Mouse (Mus musculus) spleen, postnatal 36 days (tissue): ENCODE results near the gene Snapc5.
"Not testable (repeated sequence)": the region's sequence is repeated elsewhere in the genome, so short reads cannot be mapped to it uniquely, and the experiment has no call there.

Experiments used
- DNase-seq, 2 experiments: peaks; one replicate each; pipeline ENCODE4 v3.0.0; 2022; ENCODE audit warnings: low spot score in 2 of 2, mixed read lengths in 1 of 2

Gene Snapc5

DNA sequence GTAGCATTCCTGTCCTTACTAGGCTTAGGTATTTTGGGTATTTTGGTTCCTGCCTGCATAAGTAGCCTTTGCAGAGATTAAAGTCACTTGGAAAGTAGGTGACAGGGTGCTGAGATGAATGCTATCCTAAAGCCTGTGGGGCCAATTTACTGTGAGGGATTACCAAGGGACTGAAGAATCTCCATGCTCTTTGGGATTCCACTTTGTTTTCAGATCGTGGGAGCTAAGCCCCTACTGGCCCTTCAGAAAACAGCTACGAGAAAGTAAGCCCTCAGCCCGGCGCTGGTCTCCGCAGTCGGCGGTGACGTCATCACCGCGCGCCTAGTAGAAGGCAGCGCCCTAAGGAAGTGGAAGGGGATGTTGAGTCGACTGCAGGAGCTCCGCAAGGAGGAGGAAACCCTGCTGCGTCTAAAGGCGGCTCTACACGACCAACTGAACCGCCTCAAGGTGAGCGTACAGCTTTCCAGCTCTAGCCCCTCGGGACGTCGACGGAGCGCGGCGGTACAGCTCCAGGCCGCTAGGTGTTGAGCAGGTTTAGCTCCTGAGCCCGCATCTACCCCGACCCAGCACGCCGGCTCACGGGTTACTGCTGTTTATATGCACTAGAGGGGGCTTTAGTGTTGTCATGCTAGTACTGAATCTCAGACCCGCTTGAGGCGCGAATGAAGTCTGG is at the start of gene Snapc5:
Gene Snapc5, plus strand, starts transcription at position 301 of the 673 bp plus-strand sequence.
- DNase-seq, result peak; percentile 85 to 88

DNA sequence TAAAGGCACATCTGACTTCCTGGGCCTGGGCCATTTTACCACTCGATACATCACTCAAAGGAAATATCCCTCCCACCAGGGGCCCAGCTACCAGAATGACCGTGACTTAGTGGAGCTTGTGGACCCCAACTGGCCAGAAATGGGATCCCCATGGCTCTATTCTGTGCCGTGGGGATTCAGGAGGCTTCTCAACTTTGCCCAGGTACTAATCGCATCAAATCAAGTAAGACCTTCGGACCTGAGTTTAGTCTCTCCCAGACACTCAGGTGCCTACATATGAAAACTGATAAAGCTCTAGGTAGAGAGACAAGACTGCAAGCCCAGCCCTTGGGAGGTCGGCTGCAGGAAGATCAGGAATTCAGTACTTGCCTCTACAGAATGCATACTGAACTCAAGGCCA is 47.5 kb upstream of the Snapc5 start:
- no peak for DNase-seq

DNA sequence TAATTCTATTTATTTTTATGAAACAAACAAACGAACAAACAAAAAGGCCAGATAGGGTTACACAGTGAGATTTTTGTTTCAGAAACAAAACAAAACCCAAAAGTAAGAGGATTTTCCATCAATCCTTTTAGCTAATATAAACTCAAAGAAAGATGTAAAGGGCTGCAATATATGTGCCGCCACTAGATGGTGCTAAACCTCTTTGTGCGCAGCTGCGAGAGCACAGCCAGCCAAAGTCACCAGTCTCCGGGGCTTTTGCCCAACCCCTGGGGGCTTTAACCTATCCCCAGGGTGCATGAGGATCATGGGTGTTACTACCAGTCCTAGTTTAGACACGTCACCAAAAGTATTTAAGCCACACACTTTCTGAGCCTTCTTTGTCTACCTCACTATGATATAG is 40.2 kb upstream of the Snapc5 start:
- peak; percentile 7 to 36 for DNase-seq

DNA sequence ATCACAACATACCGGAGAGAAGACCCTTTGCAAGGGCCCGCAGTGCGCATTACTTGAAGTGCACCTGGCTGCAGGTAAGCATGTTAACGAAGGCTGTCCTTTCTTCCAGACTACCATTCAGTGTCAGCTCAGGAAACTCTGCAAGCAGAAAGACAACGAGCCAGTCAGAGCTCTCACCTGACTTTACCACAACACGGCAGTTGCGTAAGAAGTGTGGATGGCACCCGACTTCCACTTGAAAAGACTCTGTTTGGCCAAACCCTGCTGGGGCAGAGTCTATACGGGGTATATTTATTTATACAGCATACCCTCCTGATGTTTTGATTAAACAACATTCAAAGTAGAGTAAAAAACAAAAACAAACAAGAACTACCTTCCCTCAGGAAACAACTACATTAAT is 39.2 kb upstream of the Snapc5 start:
- no peak for DNase-seq

DNA sequence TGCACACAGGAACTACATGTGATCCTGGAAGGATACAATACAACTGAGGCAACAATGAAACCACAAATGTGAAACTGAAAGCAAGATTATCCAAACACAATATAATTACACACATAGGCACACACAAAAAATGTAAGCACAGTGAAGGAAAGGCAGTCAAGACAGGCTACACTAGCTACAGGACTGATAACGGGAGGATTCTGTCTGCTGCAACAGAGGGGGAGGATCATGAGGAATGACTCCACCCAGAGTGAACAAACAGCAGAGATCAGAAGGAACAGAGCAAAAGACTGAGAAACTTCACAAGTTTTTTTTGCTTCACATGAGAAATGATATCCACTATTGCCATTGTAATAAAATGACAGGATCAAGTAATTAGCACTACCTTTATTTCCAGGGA is 22.4 kb upstream of the Snapc5 start:
- no peak for DNase-seq

DNA sequence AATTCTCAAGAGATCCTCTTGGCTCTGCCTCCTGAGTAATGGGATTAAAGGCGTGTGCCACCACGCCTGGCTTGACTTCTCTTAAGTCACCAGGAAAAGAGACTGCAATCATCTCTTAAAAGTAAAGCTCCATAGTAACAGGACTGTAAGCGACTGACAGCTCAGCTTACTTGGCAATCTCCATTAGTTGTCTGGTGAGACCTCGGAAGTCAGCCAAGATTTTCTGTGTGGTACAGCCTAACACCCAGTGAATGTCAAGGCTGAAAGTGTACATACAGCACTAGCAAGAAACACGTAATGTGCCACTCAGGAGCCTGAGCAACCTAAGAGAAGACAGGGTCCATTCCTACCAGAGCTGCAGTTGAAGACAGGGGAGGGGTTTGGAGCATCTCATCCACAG is 18.6 kb upstream of the Snapc5 start:
- no peak for DNase-seq

DNA sequence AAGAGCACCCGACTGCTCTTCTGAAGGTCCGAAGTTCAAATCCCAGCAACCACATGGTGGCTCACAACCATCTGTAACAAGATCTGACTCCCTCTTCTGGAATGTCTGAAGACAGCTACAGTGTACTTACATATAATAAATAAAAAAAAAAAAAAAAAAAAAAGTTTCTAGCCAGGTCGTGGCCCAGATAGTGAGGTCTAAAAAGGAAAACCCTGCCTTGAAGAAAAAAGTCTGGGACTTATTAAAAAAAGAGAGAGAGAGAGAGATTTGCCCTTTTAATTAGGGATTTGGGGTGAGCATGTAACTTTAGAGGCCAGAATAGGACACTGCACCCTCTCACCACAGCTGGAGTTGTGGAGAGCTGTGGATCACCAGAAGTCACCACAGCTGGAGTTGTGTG is 9.1 kb upstream of the Snapc5 start:
- not testable (repeated sequence) for DNase-seq

DNA sequence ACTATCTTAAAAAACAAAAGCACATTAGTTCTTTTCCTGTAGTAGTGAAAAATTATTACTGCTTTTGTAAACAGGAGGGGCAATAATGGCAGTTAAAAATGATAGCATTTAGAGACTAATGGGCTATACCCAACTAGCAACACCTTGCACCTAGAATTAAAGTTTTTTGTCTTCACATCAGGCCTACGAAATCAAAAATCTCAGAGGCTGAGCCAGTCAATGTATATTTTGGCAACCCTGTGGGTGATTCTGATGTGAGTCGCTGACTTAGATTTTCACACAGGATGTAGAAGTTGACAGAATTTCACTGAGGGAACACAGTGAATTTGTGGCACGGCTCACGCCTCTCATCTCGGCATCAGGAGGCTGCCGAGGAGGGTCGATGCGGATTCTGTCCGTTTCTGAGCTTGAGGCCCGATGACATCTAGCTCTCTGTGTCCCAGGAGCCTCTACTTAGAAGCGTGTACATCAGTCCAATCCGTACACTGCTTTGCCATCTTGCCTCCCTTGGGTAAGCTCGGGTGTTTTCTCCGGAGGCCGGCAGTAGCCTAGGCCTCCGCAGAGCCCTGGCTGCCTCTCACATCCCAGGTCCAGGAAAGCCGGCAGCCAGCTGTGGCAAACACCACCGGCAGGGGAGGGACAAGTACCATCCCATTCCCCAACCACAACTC is 6.8 kb upstream of the Snapc5 start:
- DNase-seq, result no peak

DNA sequence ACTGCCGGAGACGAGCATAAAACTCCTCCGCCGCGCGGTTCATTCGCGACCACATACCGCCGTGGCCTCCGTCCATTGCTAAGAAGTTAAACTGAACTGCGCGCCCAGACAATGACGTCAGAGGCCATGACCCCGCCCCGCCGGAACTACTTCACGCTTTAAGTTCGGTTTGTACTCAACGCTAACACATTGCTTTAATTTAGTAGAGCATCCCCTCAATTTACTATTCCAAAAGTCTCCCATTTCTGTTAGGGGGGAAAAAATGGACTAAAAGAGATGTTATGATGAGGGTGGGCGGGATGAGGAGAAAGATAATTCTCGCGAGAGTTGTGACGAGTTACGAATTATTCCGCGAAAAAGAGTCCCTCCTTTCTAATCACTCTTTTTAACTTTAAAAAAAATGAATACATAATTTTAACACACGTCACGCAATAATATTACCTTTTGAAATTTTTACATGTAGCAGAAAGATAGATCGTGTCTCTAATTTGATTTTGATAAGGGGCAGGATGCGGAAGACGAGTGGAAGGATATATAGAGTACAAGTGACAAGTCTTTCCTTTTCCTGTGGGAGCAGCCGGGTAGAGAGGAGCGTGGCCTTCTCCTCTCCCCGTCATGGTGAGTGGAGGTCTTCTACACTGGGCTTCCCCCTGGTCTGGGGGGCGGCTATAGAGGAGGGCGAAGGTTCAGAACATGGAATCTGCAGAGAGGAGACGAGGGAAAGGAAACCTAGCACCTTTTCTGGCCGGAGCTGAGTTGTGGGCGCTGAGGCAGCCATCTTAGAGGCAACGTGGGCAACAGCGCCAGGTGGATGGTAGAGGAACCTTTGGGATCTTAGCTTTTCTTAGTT is 6.0 kb upstream of the Snapc5 start, which contains the start of the genes Zwilch and Rpl4:
Gene Zwilch, minus strand, starts transcription at position 289 of the 850 bp plus-strand sequence.
Gene Rpl4, plus strand, starts transcription at position 560 of the 850 bp plus-strand sequence.
- DNase-seq, result peak; percentile 66 to 80

DNA sequence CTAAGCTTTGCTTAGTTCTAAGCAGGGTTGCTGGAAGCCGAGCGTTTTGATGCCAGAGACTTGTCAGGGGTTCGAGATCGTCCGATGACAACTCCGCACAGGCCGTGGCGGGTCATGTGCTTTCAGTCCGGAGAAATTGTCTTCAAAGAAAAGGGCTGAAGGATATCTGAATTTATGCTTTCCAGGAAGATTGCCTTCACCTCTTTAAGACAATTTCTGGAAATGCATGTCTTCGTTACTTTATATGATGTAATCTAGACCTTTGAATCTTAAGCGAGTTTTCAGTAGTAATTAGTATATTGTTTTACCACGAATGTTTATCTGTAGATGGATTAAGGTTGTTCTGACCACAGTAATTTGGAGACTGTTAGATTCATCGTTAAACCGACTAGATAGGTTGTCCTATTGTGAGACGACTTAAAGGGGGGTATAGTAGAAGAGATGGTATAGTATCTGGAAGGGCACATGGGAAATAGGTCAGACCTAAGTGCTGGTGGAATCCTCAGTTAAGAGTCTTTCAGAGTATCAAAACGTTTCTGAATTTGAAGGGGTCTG is 5.3 kb upstream of the Snapc5 start:
- DNase-seq, result no peak

DNA sequence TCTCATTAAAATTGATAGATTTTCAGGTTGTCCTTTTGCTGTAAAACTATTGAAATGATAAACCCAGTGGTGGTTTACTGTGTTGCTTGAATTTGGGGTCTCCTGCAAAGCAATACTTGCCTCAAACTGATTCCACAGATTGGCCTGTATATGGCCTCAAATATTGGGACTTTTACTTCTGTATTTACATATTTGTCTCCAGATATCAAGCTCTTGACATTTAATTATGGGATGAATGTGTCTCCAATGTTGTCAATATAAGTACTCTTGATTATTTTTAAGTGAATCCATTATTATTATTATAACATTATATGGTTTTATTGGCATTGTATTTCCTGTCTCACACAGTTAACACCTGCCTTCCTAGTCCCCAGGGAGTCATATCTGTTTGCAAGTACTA is 4.7 kb upstream of the Snapc5 start:
- DNase-seq, result no peak

DNA sequence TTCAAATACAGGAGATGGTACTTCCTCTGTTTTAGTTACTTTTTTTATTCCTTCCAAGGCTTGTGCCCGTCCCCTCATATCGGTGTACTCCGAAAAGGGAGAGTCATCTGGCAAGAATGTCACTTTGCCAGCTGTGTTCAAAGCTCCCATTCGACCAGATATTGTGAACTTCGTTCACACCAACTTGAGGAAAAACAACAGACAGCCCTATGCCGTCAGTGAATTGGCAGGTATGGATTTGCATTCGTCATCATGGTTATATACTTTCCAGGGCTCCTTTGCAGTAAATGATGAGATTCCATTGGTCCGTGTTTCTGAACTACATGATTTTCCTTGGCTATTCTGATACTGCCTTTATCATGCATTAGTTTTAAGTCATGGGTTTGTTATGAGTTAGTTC is 4.3 kb upstream of the Snapc5 start:
- no peak for DNase-seq

DNA sequence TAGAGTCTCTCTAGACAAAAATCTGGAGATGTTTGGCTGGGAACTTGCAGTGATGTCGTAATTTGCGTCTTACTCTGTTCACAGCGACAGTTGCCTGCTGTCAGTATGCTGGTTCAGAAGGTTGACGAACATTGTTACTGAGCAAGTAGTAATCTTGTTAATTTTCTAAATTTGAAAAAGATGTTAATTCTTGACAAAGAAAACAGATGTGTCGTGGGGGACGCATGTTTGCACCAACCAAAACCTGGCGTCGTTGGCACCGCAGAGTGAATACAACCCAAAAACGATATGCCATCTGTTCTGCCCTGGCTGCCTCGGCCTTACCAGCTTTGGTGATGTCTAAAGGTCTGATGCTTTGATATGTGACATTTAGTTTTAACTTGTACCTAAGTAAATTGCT is 3.7 kb upstream of the Snapc5 start:
- DNase-seq, result no peak

DNA sequence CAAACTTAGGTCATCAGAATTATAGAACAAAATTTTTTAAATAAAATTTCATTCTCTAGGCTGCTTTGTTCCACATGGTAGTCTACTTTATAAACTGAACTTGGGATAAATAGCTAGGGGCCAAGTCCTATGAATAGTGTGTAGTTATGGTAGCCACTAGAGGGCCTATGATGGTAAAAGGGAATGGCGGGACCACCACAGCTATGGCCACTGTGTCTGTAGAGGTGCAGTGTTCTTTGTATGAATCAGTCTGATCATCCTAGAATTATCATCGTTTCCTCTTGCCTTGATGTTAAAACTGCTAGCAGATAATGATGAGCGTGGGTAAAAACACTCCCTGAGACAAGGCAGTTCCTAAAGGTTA is 482 bp upstream of the Snapc5 start:
- no peak for DNase-seq

DNA sequence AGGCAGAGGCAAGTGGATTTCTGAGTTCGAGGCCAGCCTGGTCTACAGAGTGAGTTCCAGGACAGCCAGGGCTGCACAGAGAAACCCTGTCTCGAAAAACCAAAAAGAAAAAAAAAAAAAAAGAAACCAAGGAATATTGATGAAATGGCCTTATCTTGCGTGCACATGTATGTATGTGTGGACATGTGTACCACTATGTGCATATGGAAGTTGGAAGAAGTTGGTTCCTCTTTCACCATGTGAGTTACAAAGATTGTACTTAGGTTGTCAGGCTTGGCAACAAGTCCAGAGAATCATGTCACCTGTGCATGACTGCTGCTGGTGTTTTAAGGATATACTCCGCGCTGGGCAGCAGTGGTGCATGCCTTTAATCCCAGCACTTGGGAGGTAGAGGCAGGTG is 4.2 kb downstream of the Snapc5 start:
- DNase-seq, result not testable (repeated sequence)

DNA sequence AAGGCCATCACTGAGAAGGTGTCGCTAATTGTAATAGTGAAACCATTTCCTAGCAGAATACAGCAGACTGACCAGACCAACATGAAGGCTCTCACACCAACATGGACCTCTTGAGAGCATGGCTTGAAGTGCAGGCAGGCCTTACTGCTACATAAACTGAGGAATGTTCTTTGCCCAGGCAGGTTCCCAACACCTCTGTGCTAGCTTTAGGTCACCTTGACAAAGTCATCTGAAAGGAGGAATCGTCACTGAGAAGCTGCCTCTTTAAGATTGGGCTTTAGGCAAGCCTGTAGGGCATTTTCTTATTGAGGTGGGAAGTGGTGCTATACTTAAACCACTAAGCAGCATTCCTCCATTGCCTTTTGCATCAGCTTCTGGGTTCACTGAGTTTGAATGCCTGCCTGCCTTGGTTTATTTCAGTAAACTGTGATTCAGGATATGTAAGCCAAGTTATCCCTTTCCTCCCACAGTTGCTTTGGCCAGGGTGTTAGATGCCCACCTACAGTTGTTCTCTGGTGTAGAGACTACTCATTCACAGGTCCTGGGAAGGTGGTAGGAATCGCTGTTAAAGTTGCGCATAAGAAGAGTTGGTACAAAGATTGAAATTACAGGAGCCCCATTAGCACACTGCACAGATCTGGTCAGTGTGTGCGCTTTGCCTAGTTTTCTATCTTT is 5.2 kb downstream of the Snapc5 start:
- DNase-seq, result no peak

DNA sequence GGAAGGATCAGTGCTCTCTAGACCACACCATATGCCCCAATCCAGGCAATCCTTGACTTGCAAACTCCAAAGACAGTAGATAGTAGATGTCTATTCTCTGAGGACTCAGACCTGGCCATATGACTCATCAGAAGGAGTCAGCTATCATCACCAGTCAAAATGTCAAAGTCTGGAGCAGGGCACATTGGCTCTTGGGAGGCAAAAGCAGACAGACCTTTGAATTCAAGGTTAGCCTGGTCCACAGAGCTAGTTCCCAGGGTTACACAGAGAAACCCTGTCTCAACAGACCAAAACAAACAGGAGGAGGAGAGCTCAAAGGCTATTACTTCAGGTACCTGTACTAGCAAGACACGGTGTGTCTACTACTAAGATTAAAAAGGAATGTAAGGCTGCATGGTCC is 14.8 kb downstream of the Snapc5 start:
- no peak for DNase-seq

DNA sequence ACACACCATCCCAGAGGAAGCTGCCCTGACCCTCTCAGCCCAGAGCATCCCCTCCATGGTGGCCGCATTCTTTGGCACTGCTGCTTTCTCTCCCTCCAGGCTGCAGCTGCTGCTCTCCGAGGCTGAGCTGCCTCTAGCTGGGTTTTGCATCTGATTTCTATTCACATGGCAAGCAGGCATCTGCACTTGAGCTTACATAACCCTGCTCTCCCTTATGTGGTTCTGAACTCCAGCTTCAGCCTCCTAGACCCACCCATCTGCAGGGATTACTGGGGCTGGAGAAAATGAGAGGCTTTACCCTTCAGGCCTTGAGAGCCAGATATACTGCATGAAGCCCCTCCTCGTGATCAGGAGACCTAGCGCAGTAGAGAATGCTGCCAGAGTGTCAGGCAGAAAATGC is 16.5 kb downstream of the Snapc5 start:
- no peak for DNase-seq

DNA sequence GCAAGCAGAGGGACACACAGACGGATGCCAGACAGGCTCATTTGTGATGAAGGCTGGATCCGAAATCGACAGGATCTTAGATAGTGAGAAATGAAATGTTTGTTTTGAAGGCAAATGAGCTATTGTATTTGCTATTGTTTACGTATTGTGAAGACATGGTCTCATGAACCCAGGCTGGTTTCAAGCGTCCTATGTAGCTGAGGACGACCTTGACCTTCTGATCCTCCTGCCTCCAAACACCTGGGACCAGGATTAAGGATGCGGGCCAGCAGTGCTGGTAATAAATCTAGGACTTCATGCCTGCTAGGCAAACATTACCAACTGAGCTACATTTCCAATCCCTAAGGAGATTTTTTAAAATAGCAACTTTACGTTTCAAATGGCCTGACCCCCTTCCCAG is 18.4 kb downstream of the Snapc5 start:
- DNase-seq, result no peak

DNA sequence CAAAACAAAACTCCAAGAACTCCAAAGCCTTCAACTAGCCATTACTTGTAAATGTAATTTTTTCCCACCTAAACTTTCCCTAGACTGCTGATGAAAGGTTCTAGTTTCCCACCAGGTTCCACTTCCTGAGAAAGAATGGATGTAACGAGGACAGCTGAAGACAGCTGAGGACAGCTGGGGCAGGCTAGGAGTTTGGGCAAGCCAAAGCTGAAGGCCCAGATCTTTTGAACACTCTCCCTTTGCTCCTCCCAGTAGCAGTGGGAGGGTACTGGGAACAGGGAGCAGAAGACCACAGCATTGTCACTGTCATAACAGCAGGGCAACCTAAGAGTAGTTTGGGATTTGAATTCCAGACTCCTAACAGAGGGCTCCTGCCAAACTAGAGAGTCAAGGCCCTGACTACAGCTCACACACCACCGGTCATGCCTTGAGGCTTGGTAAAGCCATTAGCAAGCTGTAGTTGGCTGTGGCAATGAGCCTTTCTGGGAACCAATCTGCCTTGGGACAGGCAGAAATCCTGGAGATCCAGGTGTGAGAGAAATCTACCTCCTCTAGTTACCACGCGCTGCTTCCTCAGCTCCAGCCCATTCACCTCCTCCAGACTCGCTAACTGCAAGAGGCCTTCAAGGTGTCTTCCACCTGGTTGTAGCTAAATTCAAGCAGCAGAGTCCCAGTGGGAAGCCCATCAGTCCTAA is 19.1 kb downstream of the Snapc5 start:
- no peak for DNase-seq

DNA sequence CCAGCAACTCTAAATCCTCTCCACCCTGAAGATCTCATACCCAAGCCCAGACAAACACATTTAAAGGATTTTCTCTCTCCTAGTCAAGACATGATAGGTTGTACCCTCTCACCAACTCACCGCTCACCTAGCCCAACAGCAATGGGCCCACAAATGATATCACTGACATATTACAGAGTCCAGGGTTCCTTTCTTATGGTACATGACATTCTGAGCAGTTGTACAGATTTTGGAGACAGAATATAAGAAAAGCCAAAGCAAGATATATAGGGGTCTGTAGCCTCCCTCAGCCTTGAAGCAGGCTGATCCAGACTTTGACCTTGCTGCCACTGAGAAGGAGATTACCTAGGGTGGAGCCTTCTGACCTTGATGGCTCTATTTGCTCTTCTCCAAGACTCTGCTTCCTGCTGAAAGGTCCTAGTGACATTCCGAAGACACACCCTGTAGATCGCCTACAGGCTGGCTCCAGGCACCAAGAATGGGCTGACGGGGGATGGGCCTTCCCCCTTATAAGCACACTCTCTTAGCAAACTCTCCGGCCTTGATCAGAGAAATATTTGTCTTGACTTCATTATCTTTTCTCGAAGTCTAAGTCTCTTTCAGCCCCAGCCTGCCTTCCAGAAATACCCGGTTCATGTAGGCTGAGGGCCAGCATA is 19.8 kb downstream of the Snapc5 start:
- not testable (repeated sequence) for DNase-seq
